Mouse (Mus musculus): ENCODE results near the gene Clcn1.

- TF ChIP-seq CTCF (IDR thresholded peaks at IDR 0.05; ENCODE audit: low read depth, low read length) (peak; percentile 92), POLR2A (IDR thresholded peaks at IDR 0.05; ENCODE audit: extremely low read depth, insufficient read depth, low read length) (no peak)
These were observed 29.1 kb upstream of the Clcn1 start for GRCm38 (mm10) chr6:42257303-42257863.
